Mouse (Mus musculus) liver, adult (tissue): Measurements from ENCODE around the gene Tcfl5.

ENCODE experiments used
- GATA4 ChIP-seq: IDR thresholded peaks from 2 replicates; pipeline ENCODE4 v1.6.1; 2014; ENCODE audit warnings: mild to moderate bottlenecking, low read length; ENCODE audit not compliant: insufficient replicate concordance

The Tcfl5 gene

DNA sequence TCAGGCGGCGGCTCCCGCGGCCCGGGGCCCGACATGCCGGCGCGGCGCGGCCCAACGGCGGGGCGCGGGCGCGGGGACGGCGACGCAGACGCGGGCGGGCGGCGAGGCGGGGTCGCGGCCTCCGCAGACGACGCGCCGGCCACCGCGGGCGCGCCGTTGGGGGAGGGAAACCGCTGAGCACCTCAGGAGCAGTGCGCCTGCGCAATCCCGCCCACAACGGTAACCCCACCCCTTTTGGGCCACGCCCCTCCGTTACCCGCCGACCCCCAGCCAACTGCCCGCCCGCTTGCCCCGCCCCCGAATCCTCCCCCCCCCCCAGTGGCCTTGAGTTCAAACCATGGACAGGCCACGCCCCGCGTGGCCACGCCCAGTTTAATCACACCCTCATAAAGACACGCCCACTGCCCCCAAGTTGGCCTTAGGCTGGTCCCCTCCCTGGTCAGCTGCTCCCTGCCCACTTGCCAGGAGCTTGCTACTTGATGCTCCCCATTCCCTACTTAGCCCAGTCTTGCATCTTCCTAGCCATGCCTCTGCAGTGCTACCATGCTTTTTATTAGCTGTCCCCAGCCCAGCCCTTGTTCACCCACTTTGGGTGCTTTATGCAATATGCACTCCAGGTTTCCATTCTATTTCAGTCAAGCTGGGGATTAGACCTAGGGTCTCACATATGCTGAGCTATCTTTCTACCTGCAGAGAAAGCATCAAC lies at the start of gene Tcfl5:
Gene Tcfl5 (minus strand): TSS at position 154 of the 706 bp plus-strand sequence.
- no peak for TF ChIP-seq GATA4

DNA sequence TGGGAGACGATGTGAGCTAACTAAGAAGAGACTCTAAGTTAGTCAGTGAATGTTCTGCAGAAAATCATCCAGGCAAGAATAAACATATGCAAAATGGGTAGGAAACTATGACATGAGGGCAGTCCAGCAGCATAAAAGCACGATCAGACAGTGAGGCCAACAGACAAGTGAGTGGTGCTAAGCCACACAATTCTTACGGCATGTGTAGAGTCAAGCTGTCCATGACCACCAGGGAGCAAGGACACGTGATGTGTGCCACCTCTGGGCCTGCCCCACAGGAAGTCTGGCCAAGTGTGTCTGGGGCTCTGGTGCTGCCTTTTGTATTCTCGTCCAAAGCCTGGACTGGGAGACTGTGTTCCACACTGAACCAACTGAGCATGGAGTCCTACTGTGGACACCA lies 47.3 kb upstream of the Tcfl5 start:
- TF ChIP-seq GATA4, result no peak

DNA sequence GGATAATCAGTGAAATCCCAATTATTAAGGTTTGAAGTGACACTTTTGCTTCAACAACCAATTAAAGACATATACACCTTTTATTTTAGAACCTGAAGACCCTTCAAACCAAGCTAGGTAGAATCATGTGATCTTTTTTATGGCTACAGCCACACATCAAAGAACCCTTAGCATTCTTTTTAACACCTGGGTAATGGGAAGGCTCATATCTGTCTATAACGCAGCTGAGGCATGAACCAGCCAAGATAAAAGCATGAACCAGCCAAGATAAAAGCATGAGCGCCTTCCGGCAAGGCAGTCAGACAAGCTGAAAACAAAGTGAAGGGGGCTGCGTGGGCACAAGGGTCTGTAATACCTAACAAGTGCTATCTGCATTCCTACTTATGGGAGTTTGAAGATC lies 41.5 kb upstream of the Tcfl5 start:
- TF ChIP-seq GATA4, result no peak

DNA sequence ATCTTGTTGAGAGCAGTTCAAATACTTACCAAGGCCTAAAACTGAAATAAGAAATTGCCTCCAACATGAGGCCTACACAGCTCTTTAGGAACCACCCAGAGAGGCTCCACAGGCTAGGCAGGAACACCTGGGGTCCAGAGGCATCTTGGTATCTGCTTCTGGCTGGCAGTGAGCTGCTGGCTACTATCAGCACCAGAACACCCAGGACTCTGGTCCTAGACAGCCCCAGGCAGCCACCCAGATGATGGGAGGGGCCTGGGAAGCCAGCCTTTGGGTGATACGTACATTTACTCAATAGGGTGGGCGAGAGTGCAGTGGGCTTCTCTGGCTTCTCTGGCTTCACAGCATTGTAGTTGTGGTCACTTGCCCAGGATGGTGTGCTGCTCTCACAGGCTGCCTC lies 41.0 kb upstream of the Tcfl5 start:
- no peak for TF ChIP-seq GATA4

DNA sequence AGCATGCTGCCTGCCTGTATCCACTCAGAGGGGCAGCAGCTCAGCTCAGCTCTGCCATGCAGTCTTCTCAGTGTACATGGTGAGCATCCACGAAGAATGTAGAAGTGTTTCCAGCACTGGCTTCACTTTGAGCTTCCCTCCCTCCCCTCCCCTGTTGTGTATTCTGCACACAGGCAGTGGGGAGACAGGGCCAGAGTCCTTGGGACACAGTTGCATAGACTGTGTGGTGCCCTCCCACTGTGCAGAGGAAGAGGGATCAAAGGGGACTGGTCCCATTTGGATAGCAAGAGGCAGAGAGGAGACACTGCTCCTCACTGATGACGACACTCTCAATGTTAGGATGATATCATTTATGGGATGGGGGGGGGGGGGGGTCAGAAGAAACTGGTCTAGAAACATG lies 38.7 kb upstream of the Tcfl5 start:
- TF ChIP-seq GATA4, result no peak

DNA sequence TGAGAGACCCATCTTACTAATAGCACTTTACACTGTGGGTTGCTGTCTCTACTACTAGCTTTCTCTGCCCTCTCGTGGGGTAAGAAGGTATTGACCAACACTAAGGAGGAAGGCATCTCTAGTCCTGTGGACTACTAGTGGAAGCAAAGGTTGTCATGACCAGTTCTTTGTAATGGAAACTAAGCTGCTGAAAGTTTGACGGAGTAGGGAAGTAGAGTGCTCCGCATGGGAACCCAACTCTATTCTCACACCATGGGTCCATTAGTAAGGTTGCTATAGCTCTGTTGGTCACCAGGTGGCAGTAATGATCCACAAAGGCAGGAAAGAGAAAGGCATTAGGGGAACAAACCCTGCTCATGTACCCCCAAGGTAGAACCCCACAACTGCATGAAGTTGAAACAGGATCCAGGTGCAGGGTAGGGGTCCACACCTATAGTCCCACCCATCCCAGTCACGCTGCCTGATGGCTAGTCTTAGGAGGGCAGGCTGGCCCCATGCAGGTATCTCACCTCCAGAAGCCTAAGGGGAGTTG lies 36.2 kb upstream of the Tcfl5 start:
- no peak for TF ChIP-seq GATA4

DNA sequence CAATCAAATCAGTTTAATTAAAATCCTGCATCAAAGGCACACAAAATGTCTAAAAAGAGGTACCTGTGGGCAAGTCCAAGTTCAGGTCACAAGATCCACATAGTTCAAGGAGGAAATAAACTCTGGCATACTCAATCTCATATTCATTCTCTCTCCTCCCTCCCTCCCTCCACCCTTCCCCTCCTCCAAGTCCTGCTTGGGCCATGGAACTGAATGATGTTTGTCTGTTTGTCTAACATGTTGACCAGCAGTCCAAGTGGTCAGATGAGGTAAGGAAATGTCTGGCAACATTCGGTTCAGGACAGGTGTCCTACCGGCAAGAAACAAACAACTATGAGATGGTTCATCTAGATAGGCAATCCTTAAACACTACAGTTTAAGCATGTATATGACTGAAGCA lies 34.2 kb upstream of the Tcfl5 start:
- no peak for TF ChIP-seq GATA4

DNA sequence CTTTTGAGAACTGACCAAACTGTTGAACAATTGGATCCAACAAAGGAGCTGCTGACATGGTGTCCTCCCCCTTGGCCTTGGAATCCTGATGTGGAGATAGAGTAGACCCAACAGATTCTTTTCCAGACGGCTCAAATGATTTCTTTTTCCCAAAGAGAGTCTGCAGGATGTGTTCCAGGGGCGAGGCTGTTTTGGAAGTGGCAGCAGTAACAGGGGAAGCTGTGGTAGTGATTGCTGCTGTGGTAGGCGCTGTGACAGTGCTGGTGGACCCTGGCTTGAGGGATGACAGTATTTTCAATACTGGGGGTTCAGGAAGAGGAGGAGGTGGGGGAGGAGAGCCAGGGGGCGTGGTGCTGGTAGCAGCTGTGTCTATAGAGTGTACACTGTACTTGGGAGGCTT lies 19.5 kb upstream of the Tcfl5 start:
- TF ChIP-seq GATA4, result no peak

DNA sequence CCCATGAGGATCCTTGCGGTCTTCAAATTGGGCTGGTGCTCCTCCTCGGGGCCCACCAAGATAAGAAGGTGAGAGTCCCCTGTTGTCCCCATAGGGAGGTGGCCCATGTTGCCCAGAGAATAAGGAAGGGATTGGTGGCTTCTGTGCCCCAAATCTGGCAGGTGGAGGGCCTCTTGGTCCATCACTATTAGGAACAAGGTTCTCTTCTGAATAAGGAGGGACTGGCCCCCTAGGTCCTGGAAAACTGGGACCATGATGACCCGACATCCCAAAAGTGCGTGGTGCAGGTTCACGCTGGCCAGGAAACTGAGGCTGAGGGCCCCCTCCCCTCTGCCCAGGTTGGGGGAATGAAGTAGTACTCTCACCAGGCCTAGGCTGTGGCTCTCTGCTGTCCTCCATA lies 18.0 kb upstream of the Tcfl5 start:
- TF ChIP-seq GATA4, result no peak

DNA sequence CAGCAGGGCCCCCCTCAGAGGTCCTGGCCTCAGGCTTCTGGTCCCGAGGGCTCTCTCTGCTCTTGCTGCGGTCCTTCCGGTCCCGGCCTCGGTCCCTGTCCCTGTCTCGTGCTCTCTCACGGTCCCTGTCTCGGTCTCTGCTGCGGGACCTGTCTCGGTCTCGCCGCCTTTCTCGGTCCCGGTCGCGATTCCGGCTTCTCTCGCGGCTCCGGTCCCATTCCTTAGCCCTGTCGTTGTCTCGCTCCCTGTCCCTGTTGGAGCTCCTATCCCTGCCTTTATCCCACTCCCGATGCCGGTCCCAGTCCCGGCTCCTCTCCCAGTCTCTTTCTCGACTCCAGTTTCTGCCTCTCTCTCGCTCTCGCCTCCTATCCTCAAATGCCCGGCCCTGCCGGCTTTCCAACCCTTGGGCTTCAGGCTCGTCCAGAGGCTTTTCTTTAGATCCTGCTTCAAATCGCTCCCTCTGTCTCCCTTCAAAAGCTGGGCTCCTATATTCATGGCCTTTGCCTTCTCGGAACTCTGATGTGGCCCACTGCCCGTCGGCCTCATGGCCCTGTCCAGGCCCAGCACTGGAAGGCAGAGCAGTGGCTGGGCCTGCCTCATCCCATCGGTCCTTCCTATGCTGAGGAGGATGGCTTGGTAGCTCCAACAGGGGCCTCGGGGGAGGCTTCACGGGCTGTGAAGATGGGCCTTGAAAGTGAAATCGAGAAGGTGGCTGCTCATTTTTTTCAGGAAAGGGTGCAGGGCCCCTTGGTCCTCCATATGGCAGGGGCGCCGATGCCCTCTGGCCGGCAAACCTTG lies 17.0 kb upstream of the Tcfl5 start:
- no peak for TF ChIP-seq GATA4

DNA sequence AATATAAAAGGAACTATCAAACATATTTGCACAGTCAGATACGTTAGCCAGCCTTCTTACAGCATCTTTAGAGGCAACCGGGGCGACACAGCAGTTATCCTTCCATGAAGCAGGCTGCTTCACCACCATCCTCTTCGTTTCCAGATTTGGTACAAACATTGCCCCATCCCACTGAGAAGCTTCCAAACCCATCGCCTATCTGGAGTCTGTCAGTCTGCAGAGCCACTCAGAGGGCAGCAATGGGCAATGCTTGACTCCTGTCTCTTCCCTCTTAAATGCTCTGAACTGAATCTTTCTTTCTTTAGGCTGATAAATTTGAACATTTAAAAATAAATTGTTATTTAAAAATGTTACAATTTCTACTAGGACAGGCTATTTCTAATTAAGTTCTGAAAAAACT lies 15.9 kb upstream of the Tcfl5 start:
- no peak for TF ChIP-seq GATA4

DNA sequence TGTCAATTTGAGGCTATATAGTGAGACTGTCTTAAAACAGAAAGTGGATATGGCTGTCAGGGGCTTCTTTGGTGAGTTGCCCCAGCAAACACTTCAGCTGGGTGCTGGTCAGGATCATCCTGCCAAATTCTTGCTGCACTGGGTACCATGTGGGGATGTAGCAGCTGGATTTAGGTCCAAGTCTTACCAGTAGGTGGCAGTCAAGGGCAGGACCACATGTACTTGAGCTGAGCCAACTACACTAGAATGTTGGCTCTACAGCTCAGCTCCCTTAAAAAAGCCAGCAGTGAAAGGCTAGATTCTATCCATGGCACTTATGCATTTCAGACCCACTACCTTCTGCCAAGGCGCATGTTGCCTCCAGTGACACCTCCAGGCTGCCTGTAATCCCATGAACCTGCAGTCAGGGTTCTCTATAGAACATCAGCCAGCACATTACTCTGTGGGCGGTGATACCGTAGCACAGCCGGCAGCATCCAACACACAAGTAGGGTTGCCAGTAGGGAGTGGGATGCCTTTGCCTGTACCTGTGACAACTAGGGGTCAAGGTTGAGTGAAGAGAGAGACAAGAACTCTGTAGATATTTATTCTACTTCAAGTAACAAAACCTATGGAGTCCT lies 15.0 kb upstream of the Tcfl5 start:
- TF ChIP-seq GATA4, result no peak

DNA sequence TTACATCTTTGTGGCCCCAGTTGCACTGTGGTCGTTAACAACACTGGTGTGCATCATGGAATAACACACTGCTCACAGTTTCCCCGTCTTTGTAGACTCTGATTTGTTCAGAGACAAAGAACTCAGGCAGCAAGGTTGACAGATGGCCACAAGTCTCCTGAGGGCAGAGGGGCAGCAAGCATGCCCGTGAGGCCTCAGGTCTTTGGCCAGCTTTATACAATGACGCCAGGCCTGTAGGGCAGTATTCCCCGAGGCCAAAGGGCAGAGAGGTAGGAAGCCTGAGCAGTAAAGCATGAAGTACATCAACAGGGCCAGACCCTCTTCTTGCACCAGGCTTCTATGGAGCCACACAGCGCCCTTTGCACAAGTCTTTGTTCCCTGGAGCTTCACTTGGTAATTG lies 12.6 kb upstream of the Tcfl5 start:
- TF ChIP-seq GATA4, result no peak

DNA sequence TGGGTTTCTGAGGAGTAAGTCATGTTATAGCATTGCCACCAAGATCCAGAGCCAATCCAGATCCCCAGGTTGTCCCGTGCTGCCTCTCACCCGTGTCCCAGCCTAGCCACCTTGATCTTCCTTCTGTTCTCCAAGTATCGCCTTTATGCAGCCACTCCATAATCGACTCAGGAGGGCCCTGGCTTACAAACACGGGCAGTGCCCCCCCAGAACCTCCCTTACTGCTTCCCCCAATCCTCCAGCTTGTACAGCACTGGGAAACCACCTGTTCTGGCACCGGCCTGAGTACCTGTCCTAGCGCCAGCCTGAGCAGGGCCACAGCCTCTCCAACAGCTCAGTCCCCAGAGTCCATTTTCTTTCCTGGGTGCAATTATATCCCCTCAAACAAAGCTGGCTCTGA lies 12.2 kb upstream of the Tcfl5 start:
- TF ChIP-seq GATA4, result no peak

DNA sequence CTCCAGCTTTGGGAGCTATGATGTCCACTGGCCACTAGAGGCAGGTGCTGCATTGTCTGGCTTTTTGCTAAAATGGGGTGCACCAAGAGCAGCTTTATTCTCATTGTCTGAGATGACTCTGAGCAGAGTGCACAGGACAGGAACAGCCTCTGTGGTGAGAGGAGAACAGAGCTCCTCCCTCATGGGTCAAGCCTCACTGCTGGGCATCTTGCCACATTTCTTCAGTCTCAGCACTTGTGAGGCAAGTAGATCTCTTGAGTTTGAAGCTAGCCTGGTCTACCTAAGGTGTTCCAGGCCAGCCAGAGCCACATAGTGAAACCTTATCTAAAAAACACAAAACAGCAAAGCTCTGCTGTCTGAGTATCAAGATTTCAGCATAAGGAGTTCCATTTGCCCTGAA lies 4.3 kb upstream of the Tcfl5 start:
- TF ChIP-seq GATA4, result no peak

DNA sequence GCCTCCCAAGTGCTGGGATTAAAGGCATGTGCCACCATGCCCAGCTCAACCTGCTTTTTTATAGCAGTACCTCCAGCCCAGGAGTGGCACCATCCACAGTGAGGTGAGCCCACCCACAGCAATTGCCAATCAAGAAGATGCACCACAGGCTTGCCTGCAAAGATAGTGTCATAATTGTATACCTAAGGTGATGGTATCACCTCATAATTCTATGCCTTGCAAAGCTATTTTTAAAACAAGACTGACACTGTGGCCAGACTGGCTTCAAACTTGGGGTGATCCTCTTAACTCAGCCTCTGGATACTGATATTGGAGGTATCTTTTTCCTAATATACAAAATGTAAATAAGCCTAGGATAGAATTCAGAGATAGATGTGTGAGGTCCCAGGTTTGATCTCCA lies 1.1 kb upstream of the Tcfl5 start:
- no peak for TF ChIP-seq GATA4
